Mouse (Mus musculus): ENCODE results near the gene Sept9. TPM values are rescaled to one million over a fixed set of nuclear protein-coding genes. Genes with fewer than 3 reads are reported as not detected.
A peak's percentile ranks its signal among the peaks of the same experiment; 100 is the strongest.

Sept9 gene
- polyA plus RNA-seq, 1 experiment from 2014 or later, result 123 TPM

DNA sequence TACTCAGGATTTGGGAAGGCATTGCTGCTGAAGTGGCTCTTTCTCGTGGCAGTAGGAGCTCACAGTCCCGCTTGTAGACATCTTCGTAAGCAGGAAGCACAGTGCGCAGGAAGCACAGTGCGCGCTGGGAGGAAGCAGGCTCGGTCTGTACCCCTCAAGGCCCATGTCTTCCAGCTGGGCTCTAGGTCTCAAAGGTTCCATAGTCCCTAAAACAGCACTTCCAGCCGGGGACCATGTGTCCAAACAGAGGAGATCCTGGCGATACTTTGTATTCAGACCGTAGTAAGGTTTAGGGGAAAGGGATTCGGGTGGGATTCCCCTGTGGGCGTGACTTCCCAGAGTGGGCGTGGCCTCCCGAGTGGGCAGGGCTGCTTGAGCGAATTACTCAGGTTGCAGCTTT lies 24.5 kb upstream of the Sept9 start:
- Histone ChIP-seq H3K4me1 (ENCODE audit: insufficient read depth, low read length) (peaks cover 20% of the 10 kb centered on the region), H3K27me3 (ENCODE audit: insufficient read depth, low read length) (no peaks in the 10 kb centered on the region), H3K4me3 (ENCODE audit: low read length) (peak overlapping the region; percentile 42), H3K9me3 (ENCODE audit: low read length) (peaks cover 2% of the 10 kb centered on the region; the same call in 1 of the 2 replicates), H3K9ac (replicated peaks; ENCODE audit: low read length) (peak overlapping the region; percentile 58), H3K36me3 (ENCODE audit: insufficient read depth, low read length) (no peaks in the 10 kb centered on the region), H3K4me2 (replicated peaks; ENCODE audit: low read depth, low read length) (peak overlapping the region; percentile 55), H3K27ac (ENCODE audit: low read length) (peak overlapping the region; percentile 83)
- no peak for ATAC-seq (ENCODE audit: low FRiP score, low TSS enrichment)
- 22% methylated on average over 15 of the region's 15 CpGs for whole genome bisulfite sequencing

DNA sequence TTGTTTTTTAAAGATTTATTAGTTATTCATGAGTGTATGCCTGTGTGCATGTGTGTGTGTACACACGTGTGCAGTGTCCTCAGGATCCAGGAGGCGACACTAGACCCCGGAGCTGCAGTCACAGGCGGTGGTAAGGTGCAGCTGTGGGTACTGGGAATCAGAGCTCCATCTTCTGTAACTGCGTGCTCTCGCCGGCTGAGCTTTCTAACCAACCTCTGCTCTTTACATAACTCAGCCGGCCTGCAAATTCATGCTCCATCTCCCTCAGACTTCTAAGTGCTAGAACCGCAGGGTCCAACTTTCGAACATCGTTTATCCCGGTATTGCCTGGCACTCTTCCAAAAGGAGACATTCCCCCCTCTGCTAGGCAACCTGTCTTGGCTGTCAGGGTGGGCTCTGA lies 24.0 kb upstream of the Sept9 start:
- Histone ChIP-seq H3K9me3 (ENCODE audit: low read length) (peaks cover 6% of the 10 kb centered on the region; the same call in 1 of the 2 replicates), H3K4me2 (replicated peaks; ENCODE audit: low read depth, low read length) (peak overlapping the region; percentile 55), H3K9ac (replicated peaks; ENCODE audit: low read length) (no peak overlapping the region), H3K27ac (ENCODE audit: low read length) (peak overlapping the region; percentile 83), H3K4me3 (ENCODE audit: low read length) (no peak overlapping the region), H3K4me1 (ENCODE audit: insufficient read depth, low read length) (peaks cover 20% of the 10 kb centered on the region), H3K36me3 (ENCODE audit: insufficient read depth, low read length) (no peaks in the 10 kb centered on the region), H3K27me3 (ENCODE audit: insufficient read depth, low read length) (no peaks in the 10 kb centered on the region)
- ATAC-seq (ENCODE audit: low FRiP score, low TSS enrichment), result no peak
- WGBS, result 62% methylated on average over 12 of the region's 12 CpGs

GRCm38 (mm10) chr11:117176304-117176703 lies 23.2 kb upstream of the Sept9 start:
- no peak overlapping the region for H3K27ac ChIP-seq (ENCODE audit: low read length)

GRCm38 (mm10) chr11:117176900-117177299 lies 22.6 kb upstream of the Sept9 start:
- Histone ChIP-seq H3K4me1 (ENCODE audit: insufficient read depth, low read length) (peaks cover 20% of the 10 kb centered on the region), H3K4me2 (replicated peaks; ENCODE audit: low read depth, low read length) (no peak overlapping the region), H3K36me3 (ENCODE audit: insufficient read depth, low read length) (no peaks in the 10 kb centered on the region), H3K27me3 (ENCODE audit: insufficient read depth, low read length) (no peaks in the 10 kb centered on the region), H3K27ac (ENCODE audit: low read length) (no peak overlapping the region), H3K9ac (replicated peaks; ENCODE audit: low read length) (no peak overlapping the region), H3K9me3 (ENCODE audit: low read length) (peaks cover 9% of the 10 kb centered on the region; the same call in 1 of the 2 replicates), H3K4me3 (ENCODE audit: low read length) (no peak overlapping the region)
- 75% methylated on average over 5 of the region's 5 CpGs for WGBS
- peak; percentile 29; the same call in 1 of the 2 replicates for ATAC-seq (ENCODE audit: low FRiP score, low TSS enrichment)

More at GRCm38 (mm10) chr11:117176304-117176703, 23.2 kb upstream of the Sept9 start:
- Histone ChIP-seq H3K36me3 (ENCODE audit: insufficient read depth, low read length) (no peaks in the 10 kb centered on the region), H3K9me3 (ENCODE audit: low read length) (peaks cover 7% of the 10 kb centered on the region; the same call in 1 of the 2 replicates), H3K4me2 (replicated peaks; ENCODE audit: low read depth, low read length) (no peak overlapping the region), H3K9ac (replicated peaks; ENCODE audit: low read length) (no peak overlapping the region), H3K4me1 (ENCODE audit: insufficient read depth, low read length) (peaks cover 20% of the 10 kb centered on the region), H3K27me3 (ENCODE audit: insufficient read depth, low read length) (no peaks in the 10 kb centered on the region), H3K4me3 (ENCODE audit: low read length) (no peak overlapping the region)
- WGBS, result 42% methylated on average over 5 of the region's 5 CpGs
- ATAC-seq (ENCODE audit: low FRiP score, low TSS enrichment), result peak; percentile 46; the same call in 1 of the 2 replicates

DNA sequence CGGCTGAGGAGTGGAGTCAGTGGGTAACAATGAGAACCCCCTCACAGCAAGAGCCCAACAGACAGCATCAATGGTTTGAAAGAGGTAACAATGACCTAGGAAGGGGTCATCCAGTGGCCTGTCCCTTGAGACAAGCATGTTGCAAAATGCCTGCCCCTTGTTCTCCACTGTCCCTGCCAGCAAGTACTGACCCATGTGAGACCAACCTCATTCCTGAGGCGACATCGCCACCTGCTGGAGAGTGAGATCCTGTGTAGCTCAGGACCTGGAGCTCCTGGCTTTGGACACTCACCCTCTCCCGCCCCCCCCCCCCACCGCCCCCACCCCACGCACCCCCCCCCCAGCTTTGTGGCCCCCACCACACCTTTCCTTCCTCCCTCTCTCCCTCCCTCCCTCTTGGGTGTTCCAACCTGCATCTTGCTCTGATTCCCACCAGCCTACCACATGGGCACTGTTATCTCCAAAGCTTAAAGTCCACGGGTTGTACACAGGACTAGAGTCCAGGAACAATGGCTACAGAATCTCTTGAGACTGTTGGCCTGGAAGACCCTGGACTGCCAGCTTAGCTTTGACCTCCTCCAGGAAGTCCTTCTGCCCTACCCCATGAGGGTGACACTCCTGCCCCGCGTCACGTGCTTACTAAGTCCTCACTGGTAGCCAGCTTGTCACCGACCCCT lies 22.0 kb upstream of the Sept9 start:
- H3K4me1 ChIP-seq (ENCODE audit: insufficient read depth, low read length), result peaks cover 20% of the 10 kb centered on the region
- no peak overlapping the region for H3K27ac ChIP-seq (ENCODE audit: low read length)
- peaks cover 13% of the 10 kb centered on the region for H3K9me3 ChIP-seq (ENCODE audit: low read length)
- H3K4me2 ChIP-seq (replicated peaks; ENCODE audit: low read depth, low read length), result no peak overlapping the region
- ATAC-seq (ENCODE audit: low FRiP score, low TSS enrichment), result peak; percentile 73
- H3K27me3 ChIP-seq (ENCODE audit: insufficient read depth, low read length), result no peaks in the 10 kb centered on the region
- no peak overlapping the region for H3K4me3 ChIP-seq (ENCODE audit: low read length)
- 56% methylated on average over 9 of the region's 11 CpGs for WGBS
- no peak overlapping the region for H3K9ac ChIP-seq (replicated peaks; ENCODE audit: low read length)
- H3K36me3 ChIP-seq (ENCODE audit: insufficient read depth, low read length), result no peaks in the 10 kb centered on the region

GRCm38 (mm10) chr11:117179902-117180301 lies 19.6 kb upstream of the Sept9 start:
- no peak for ATAC-seq (ENCODE audit: low FRiP score, low TSS enrichment)
- Histone ChIP-seq H3K4me2 (replicated peaks; ENCODE audit: low read depth, low read length) (no peak overlapping the region), H3K9ac (replicated peaks; ENCODE audit: low read length) (no peak overlapping the region), H3K9me3 (ENCODE audit: low read length) (peaks cover 15% of the 10 kb centered on the region), H3K4me3 (ENCODE audit: low read length) (no peak overlapping the region), H3K36me3 (ENCODE audit: insufficient read depth, low read length) (no peaks in the 10 kb centered on the region), H3K27me3 (ENCODE audit: insufficient read depth, low read length) (no peaks in the 10 kb centered on the region), H3K27ac (ENCODE audit: low read length) (no peak overlapping the region), H3K4me1 (ENCODE audit: insufficient read depth, low read length) (peaks cover 17% of the 10 kb centered on the region)
- 89% methylated on average over 5 of the region's 5 CpGs for WGBS

DNA sequence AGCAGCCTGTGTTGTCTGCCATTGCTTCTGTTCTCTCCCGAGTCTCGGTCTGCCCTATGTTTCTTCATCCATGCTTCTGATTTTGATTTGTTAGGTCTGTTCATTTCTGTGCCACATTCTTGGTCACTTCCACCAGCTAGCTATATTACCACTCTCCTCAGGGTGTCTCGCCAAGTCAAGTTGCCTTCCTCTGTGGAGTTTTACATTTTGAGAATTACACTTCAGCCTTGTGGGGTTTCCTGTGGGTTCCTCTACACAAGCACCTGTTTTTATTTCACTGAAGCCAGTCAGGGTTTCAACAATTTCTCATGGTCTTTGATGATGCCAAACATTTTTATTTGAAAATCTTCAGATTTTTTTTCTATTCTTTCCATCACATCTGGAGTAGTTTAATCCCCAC lies 16.7 kb upstream of the Sept9 start:
- H3K9ac ChIP-seq (replicated peaks; ENCODE audit: low read length), result no peak overlapping the region
- H3K27me3 ChIP-seq (ENCODE audit: insufficient read depth, low read length), result no peaks in the 10 kb centered on the region
- WGBS, result 84% methylated on average over 3 of the region's 3 CpGs
- H3K4me2 ChIP-seq (replicated peaks; ENCODE audit: low read depth, low read length), result no peak overlapping the region
- H3K4me3 ChIP-seq (ENCODE audit: low read length), result no peak overlapping the region
- H3K36me3 ChIP-seq (ENCODE audit: insufficient read depth, low read length), result no peaks in the 10 kb centered on the region
- ATAC-seq (ENCODE audit: low FRiP score, low TSS enrichment), result no peak
- H3K27ac ChIP-seq (ENCODE audit: low read length), result no peak overlapping the region
- H3K9me3 ChIP-seq (ENCODE audit: low read length), result peaks cover 15% of the 10 kb centered on the region
- H3K4me1 ChIP-seq (ENCODE audit: insufficient read depth, low read length), result peaks cover 21% of the 10 kb centered on the region

DNA sequence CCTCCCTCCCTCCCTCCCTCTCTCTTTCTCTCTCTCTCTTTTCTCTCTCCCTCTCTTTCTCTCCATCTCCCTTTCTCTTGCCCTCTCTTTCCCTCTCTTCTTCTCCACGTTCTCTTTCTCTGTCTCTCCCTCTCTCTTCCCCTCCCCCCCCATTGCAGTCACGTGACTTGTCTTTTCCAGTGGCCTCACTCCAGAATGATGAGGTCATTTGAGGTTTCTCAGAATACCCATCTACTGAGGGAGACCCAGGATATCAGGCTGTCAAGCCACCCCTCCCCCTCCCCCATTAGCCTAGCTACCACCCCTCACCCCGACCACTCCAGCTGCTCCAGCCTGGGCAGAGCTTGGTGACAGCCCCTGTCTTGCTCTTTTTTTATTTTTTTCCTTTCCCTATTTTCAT lies 16.2 kb upstream of the Sept9 start:
- no peak overlapping the region for H3K27ac ChIP-seq (ENCODE audit: low read length)
- H3K9me3 ChIP-seq (ENCODE audit: low read length), result peaks cover 15% of the 10 kb centered on the region
- WGBS, result 74% methylated on average over 3 of the region's 3 CpGs
- ATAC-seq (ENCODE audit: low FRiP score, low TSS enrichment), result no peak
- no peaks in the 10 kb centered on the region for H3K36me3 ChIP-seq (ENCODE audit: insufficient read depth, low read length)
- peaks cover 21% of the 10 kb centered on the region for H3K4me1 ChIP-seq (ENCODE audit: insufficient read depth, low read length)
- no peak overlapping the region for H3K4me2 ChIP-seq (replicated peaks; ENCODE audit: low read depth, low read length)
- no peaks in the 10 kb centered on the region for H3K27me3 ChIP-seq (ENCODE audit: insufficient read depth, low read length)
- no peak overlapping the region for H3K9ac ChIP-seq (replicated peaks; ENCODE audit: low read length)
- no peak overlapping the region for H3K4me3 ChIP-seq (ENCODE audit: low read length)

GRCm38 (mm10) chr11:117183841-117184240 lies 15.6 kb upstream of the Sept9 start:
- WGBS, result 72% methylated on average over 5 of the region's 5 CpGs

More at GRCm38 (mm10) chr11:117183841-117184240, 15.6 kb upstream of the Sept9 start:
- no peaks in the 10 kb centered on the region for H3K36me3 ChIP-seq (ENCODE audit: insufficient read depth, low read length)
- peak overlapping the region; percentile 82; the same call in 1 of the 2 replicates for H3K27ac ChIP-seq (ENCODE audit: low read length)
- no peak for ATAC-seq (ENCODE audit: low FRiP score, low TSS enrichment)
- no peak overlapping the region for H3K9ac ChIP-seq (replicated peaks; ENCODE audit: low read length)
- H3K4me3 ChIP-seq (ENCODE audit: low read length), result no peak overlapping the region
- peaks cover 15% of the 10 kb centered on the region for H3K9me3 ChIP-seq (ENCODE audit: low read length)
- no peaks in the 10 kb centered on the region for H3K27me3 ChIP-seq (ENCODE audit: insufficient read depth, low read length)
- H3K4me1 ChIP-seq (ENCODE audit: insufficient read depth, low read length), result peaks cover 21% of the 10 kb centered on the region
- no peak overlapping the region for H3K4me2 ChIP-seq (replicated peaks; ENCODE audit: low read depth, low read length)

All from kidney, embryonic 16.5 days (tissue).